Mouse (Mus musculus) right cerebral cortex, adult 18-20 months (tissue): Measurements from ENCODE around the gene Krtap12-1.
"Not testable (repeated sequence)": the region's sequence is repeated elsewhere in the genome, so short reads cannot be mapped to it uniquely, and the experiment has no call there.

ENCODE experiments used
- DNase-seq: peaks from one replicate; pipeline ENCODE4 v3.0.0; 2022; ENCODE audit warnings: mixed read lengths

Krtap12-1 gene

DNA sequence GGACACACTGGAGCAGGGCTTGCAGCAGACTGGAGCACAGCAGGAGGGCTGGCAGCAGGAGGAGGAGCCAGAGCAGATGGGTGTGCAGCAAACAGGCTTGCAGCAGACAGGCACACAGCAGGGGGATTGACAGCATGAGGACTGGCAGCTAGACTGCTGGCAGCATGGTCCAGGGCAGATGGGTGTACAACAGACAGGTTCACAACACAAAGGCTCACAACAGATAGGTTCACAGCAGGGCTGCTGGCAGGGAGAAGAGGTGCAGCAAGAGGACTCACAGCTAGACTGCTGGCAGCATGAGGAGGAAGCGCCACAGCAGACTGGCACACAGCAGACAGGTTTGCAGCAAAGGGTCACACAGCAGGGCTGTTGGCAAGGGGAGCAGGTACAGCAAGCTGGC is 30.3 kb downstream of the Krtap12-1 start:
- not testable (repeated sequence) for DNase-seq

GRCm38 (mm10) chr10:77751254-77751653 is 30.9 kb downstream of the Krtap12-1 start, which contains the start of gene Gm9736:
TSS of gene Gm9736 (minus strand) at chr10:77751354.
- DNase-seq = not testable (repeated sequence)

- DNase-seq = not testable (repeated sequence)
Measured at GRCm38 (mm10) chr10:77752312-77752711, 31.9 kb downstream of the Krtap12-1 start.

GRCm38 (mm10) chr10:77753448-77753847 is 33.0 kb downstream of the Krtap12-1 start:
- DNase-seq = no peak

DNA sequence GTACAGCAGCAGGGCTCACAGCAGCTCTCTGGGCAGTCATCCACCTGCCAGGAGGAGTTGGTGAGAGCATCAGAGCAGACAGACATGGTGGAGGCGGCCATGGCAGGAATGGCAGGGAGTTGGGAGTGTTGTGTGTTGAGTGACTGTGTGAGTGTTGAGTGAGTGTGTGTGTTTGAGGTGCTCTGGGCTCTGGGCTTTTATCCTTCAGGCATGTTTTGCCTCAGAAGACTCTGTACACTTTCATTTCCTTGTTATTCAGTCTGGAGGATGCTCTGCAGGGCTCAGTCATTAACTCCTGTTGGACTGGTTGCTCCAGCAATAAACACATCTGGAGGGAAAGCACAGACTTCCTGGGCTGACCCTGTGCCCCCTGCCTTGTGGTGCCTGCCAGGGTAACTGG is 39.2 kb downstream of the Krtap12-1 start, which contains the start of gene Gm3233:
Gene Gm3233 (minus strand): TSS at position 101 of the 400 bp plus-strand sequence.
- DNase-seq = not testable (repeated sequence)

DNA sequence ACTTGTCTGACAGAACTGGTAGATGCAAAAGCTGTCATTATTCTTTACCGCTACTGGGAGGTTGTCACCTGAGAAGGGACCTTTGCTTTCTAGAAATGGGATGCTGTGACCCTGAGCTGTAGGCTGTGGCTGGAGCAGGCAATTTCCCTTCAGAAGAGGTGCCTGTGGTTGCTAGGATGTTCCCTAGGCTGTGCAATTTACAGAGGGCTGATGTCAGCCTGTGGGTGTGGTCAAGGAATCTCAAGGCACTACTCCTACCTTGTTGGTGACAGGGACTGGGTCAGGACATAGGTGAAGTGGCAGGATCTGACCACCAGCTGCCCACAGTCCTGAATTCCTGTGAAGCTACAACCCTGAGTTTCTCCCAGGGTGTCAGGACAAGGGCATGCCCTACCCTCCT is 49.3 kb downstream of the Krtap12-1 start:
- no peak for DNase-seq
